ENCODE assay signal across 17 mouse cellular contexts in genomic region chr8:116139934-116140333, GRCm38 (mm10).
"Had no signal": no experiment of that assay in that cellular context is flagged by ENCODE, and none has a peak within 500 bp of the region (broad histone marks: within the 10 kb centered on the region; RNA-seq: fewer than 3 reads in every experiment).

No protein-coding gene starts in this region.

- H3K27me3 ChIP-seq: neural tube, embryonic 12.5 days; neural tube, embryonic 13.5 days; neural tube, embryonic 15.5 days; stomach, embryonic 15.5 days had no signal

- DNase-seq: retina, postnatal 1 day; right cerebral cortex, adult 18-20 months; right cerebral cortex, postnatal 14 days; right cerebral cortex, postnatal 25 days; right cerebral cortex, postnatal 4 days; spleen, adult 18-20 months; thymus, adult 18-20 months; thymus, adult 2 months; thymus, postnatal 14 days; thymus, postnatal 25 days; thymus, postnatal 36 days; thymus, postnatal 4 days had no signal

- H3K4me1 ChIP-seq: neural tube, embryonic 12.5 days had no signal

- H3K9me3 ChIP-seq: neural tube, embryonic 12.5 days; neural tube, embryonic 13.5 days; neural tube, embryonic 15.5 days; stomach, embryonic 15.5 days had no signal

- H3K4me3 ChIP-seq: neural tube, embryonic 12.5 days; neural tube, embryonic 13.5 days; neural tube, embryonic 15.5 days; stomach, embryonic 15.5 days had no signal

- H3K27ac ChIP-seq: neural tube, embryonic 12.5 days; neural tube, embryonic 13.5 days; neural tube, embryonic 15.5 days; stomach, embryonic 15.5 days; stomach, postnatal 0 days had no signal

- H3K9ac ChIP-seq: neural tube, embryonic 12.5 days; neural tube, embryonic 13.5 days; neural tube, embryonic 15.5 days; stomach, embryonic 15.5 days had no signal

- H3K4me2 ChIP-seq: neural tube, embryonic 12.5 days; neural tube, embryonic 13.5 days; neural tube, embryonic 15.5 days; stomach, embryonic 15.5 days had no signal

- H3K36me3 ChIP-seq: neural tube, embryonic 12.5 days; neural tube, embryonic 13.5 days; neural tube, embryonic 15.5 days; stomach, embryonic 15.5 days had no signal
